Mouse (Mus musculus): ENCODE data around the gene Gpr176.

The Gpr176 gene

GRCm38 (mm10) chr2:118373572-118374279 is 507 bp upstream of the Gpr176 start:
- peak; percentile 56 to 65 for DNase-seq (ENCODE audit: low read depth in 2 of 2, low spot score in 2 of 2)

DNA sequence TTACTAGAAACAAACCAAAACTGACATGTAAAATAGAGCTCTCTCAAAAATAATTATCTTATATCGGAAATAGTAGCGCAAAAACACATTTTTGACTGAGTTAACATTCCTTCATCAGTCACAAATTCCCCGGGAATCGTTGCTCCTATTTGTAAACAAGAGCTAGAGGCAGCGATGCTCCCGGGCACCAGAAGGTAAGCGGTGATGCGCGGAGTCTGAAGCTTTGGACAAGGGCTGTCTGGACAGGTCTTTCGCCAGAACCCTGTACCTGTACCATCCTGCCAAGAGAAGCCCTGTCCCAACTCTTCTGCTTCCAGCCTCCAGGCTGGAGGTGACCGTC is 688 bp downstream of the Gpr176 start:
- no peak for DNase-seq (ENCODE audit: low read depth in 2 of 2, low spot score in 2 of 2)

GRCm38 (mm10) chr2:118371841-118372240 is 1.4 kb downstream of the Gpr176 start:
- DNase-seq (ENCODE audit: low read depth in 2 of 2, low spot score in 2 of 2): no peak

- DNase-seq (ENCODE audit: low read depth in 2 of 2, low spot score in 2 of 2): no peak
These were observed 18.0 kb downstream of the Gpr176 start for GRCm38 (mm10) chr2:118355138-118355719.

DNA sequence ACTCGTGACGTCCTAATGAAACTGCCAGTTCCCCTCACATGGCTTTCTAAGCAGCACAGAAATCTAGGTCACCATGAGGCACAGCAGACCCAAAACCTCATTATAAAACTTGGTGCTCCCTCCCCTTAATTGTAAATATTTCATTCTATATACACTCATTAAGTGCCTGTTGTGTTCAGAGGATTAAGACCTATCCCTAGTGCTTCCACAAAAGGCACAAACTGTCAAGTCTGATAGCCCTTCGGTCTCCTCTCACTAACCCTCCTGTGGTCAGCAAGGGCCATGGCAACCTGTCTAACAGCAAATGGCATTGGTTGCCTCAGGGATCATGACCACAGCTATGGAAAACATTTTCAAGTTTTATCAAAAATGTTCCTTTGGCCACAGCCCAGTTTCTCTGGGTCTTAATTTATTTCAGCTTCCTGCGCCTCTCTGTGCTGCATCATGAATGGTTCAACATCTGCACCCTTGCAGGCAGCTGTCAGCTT is 19.3 kb downstream of the Gpr176 start:
- no peak for DNase-seq (ENCODE audit: low read depth in 2 of 2, low spot score in 2 of 2)

DNA sequence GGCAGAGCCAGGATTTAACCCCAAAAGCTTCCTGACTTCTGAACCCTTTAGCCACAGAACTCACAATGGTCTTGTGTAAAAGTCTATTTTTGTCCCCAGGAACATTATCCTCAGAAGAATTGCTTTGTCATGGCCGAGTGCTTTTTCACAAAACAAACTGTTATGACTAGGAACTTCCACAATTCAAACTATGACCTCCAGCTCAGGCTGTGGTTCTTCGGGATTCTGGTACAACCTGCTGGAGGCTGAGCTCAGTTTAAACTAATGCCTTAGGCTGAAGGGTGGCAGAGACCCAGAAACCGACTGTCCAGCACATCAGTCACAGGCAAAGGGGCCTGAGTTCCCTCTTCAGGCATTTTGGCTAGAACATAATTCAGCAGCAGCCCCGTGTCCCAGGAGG is 19.7 kb downstream of the Gpr176 start:
- DNase-seq (ENCODE audit: low read depth in 2 of 2, low spot score in 2 of 2): no peak

DNA sequence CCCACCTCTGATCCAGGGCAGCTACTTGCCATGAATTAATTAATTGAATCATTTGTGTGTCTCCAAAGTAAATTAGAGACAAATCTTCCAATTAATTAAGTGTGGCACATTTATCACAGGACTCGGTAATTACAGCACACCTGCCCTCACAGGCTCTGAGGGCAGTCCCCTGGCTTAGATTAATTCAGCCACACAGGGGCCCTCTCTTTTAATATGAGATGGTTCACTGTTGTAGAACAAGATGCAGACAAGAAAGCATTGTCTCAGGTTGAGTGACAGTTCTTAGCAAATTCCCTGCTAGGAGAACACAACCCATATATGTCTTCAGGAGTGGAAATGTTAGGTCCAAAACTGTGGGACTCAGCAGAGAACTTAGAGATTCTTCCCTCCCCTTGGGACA is 27.7 kb downstream of the Gpr176 start:
- no peak for DNase-seq (ENCODE audit: low read depth in 2 of 2, low spot score in 2 of 2)

- DNase-seq (ENCODE audit: low read depth in 2 of 2, low spot score in 2 of 2): no peak
These were observed 29.3 kb downstream of the Gpr176 start for GRCm38 (mm10) chr2:118343897-118344296.

DNA sequence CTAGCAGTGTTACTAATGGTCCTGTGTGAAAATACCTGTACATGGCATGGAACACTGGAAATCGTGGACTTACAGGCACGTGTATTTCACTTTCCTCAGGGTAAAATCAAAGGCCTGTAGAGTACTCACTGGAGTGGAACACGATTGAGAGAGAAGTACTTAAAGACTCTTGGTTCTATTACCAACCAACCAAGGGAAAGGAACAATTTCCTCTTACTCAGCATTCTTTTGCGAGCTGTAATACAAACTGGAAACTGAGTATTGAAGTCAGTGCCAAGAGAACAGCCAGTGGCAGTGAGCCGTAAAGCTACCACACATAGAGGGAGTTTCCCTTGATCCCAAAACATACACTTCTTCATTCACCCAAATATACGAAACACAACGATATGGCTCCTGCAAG is 31.9 kb downstream of the Gpr176 start:
- no peak for DNase-seq (ENCODE audit: low read depth in 2 of 2, low spot score in 2 of 2)

GRCm38 (mm10) chr2:118336084-118336483 is 37.1 kb downstream of the Gpr176 start:
- no peak for DNase-seq (ENCODE audit: low read depth in 2 of 2, low spot score in 2 of 2)

GRCm38 (mm10) chr2:118322663-118323062 is 50.6 kb downstream of the Gpr176 start:
- no peak for DNase-seq (ENCODE audit: low read depth in 2 of 2, low spot score in 2 of 2)

DNA sequence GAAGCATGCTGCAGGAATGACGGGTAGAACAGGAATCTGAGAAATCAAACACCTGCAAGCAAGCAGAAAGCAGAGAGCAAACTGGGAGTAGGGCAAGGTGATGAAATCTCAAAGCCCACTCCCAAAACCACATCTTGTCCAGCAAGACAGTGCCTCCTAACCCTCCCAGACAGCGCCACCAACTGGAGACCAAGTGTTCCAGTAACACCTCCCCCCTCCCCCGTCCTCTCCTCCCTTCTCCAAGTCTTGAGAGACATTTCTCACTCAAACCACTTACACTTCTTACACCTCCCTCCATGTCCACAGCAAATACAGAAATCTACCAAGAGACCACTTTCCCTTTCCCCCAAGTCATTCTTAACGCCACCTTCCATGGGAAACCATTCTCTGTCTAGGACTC is 51.4 kb downstream of the Gpr176 start:
- no peak for DNase-seq (ENCODE audit: low read depth in 2 of 2, low spot score in 2 of 2)

DNA sequence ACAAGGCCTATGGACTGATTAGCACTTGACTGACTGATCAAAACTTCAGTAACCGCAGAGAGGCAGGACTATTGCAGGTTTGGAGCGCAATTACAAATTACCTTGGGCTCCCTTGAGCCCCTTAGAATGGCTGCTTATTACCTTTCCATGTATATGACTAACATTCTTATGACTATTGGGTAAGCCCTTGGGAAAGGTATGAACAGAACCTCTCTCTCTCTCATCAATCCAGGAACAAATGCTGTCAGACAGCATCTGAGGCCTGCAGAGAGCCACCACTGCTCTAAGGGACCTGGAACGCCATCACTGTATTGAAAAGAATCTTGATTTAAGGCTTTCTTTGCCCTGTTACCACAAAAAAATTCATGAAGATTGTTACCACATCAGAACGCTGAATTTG is 52.1 kb downstream of the Gpr176 start:
- no peak for DNase-seq (ENCODE audit: low read depth in 2 of 2, low spot score in 2 of 2)

- DNase-seq (ENCODE audit: low read depth in 2 of 2, low spot score in 2 of 2): no peak
These were observed 52.7 kb downstream of the Gpr176 start for GRCm38 (mm10) chr2:118320519-118320918.

- no peak for DNase-seq (ENCODE audit: low read depth in 2 of 2, low spot score in 2 of 2)
These were observed 54.0 kb downstream of the Gpr176 start for GRCm38 (mm10) chr2:118319176-118319575.

GRCm38 (mm10) chr2:118316939-118317338 is 56.3 kb downstream of the Gpr176 start:
- DNase-seq (ENCODE audit: low read depth in 2 of 2, low spot score in 2 of 2): no peak

GRCm38 (mm10) chr2:118315656-118316402 is 57.4 kb downstream of the Gpr176 start:
- no peak for DNase-seq (ENCODE audit: low read depth in 2 of 2, low spot score in 2 of 2)

DNA sequence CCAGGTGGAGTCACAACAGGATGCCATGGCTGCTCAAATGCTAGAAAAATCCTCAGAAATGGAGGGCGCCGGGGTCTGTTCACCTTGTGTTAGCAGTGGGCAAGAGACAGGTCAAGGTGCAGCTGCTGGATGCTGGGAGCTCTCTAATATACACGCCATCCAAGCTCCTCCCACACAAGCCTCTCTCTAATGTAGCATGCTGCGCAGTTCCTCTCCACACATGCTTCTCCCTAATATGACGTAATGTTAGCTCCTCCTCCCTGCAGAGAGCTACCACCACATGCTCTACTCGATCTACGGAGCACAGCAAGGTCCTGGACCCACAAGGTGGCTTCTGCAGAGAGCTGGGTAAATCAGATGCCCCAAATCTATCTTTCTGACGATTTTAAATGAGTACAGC is 65.7 kb downstream of the Gpr176 start:
- DNase-seq (ENCODE audit: low read depth in 2 of 2, low spot score in 2 of 2): no peak

- DNase-seq (ENCODE audit: low read depth in 2 of 2, low spot score in 2 of 2): no peak
These were observed 66.3 kb downstream of the Gpr176 start for GRCm38 (mm10) chr2:118306966-118307365.

- DNase-seq (ENCODE audit: low read depth in 2 of 2, low spot score in 2 of 2): no peak
These were observed 66.7 kb downstream of the Gpr176 start for GRCm38 (mm10) chr2:118306522-118306895.

- no peak for DNase-seq (ENCODE audit: low read depth in 2 of 2, low spot score in 2 of 2)
These were observed 67.2 kb downstream of the Gpr176 start for GRCm38 (mm10) chr2:118305827-118306521.

DNA sequence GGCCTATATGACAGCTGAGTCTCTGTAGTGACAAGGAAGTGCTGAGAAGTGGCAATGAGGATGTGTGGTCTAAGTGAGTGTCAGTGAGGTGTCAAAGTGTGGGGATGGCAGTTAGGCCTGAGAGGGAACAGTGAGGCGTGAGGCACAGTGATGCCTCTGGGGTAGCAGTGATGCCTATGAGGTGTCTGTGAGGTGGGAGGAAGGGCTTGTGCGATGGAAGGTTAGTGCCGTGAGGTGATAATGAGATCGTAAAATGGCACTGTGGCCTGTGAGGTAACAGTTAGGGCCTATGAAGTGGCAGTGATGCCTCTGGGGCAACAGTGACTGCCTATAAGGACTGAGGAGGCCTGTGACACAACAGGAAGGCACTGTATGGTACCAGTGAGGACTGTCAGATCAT is 69.8 kb downstream of the Gpr176 start:
- DNase-seq (ENCODE audit: low read depth in 2 of 2, low spot score in 2 of 2): no peak

Measured in CD8-positive naive resting alpha-beta T cell, adult 2 months (primary cell).